Mouse (Mus musculus): ENCODE results near the gene Olfr389. TPM values are rescaled to one million over a fixed set of nuclear protein-coding genes. Genes with fewer than 3 reads are reported as not detected.

Gene Olfr389
- not detected for total RNA-seq (2022)

DNA sequence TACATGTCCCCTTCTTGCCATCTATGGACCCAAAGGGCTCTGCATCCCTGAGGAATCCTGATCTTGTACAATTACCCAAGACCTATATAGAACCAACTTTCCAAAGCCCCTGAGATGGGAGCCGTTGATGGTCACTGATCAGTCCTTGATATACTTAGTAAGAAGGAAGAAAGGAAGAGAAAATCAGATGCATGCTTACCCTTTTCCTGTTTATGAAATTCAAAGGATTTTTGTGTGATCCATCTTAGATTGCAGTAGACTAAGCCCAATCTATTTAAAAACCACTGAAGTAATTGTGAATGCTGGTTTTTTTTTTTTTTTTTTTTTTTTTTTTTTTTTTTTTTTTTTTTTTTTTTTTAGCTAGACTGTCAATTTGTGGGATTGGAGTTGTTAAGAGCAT lies at the start of gene Olfr389:
Olfr389 (minus strand) TSS at position 101 of the 400 bp plus-strand sequence.
- DNase-seq (ENCODE audit: low spot score), result no peak

DNA sequence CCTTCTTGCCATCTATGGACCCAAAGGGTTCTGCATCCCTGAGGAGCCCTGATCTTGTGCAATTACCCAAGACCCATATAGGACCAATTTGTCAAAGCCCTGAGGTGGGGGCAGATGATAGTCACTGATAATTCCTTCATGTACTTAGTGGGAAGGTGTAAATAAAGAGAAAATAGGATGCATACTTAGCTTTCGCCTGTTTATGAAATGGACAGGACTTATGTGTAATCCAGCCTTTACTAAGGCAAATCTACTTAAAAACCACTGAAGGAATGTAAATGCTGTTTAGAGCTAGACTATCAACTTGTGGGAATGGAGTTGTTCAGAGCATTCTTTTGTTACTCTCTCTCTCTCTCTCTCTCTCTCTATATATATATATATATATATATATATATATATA lies 36.4 kb upstream of the Olfr389 start, which contains the start of gene Olfr392:
Olfr392 (minus strand) TSS at position 101 of the 400 bp plus-strand sequence.
- no peak for DNase-seq (ENCODE audit: low spot score)

DNA sequence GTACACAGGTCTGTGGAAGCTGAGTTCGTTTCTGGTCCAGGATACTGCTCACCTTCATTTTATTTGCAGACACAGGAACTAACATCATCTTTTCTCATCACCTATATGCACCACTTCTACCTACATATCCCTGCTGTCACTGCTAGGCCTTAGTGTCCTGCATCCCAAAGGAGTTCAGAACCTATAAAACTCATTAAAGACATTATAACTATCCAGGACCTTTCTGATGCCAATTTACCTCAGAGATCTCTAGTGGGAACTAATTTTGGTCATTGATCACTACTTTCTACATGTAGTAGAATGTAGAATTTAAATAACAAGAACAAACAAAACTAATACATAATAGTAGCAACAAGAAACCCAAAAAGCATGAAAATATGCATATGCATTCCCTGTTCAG lies 22.4 kb upstream of the Olfr389 start, which contains the start of gene Olfr391-ps:
Olfr391-ps (minus strand) TSS at position 101 of the 400 bp plus-strand sequence.
- DNase-seq (ENCODE audit: low spot score), result no peak

DNA sequence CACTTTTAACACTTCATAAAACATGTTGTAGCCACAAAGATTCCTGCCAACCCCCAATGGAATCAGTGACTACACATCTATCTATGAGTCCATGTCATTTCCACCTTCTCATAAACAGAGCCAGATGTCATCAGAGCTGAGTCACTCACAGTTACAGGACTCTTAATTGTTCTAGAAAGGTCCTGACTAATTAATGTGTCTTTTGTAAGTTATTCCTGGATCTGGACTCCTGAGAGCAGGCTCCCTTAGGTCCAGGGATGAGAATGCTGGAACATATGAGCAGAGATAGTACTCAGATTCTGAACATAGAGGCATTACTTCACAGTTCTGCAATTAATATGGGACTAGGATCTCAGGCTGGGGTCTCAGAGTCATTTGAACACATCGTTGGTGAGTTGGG lies 2.2 kb upstream of the Olfr389 start, which contains the start of gene Olfr390:
Olfr390 (plus strand) TSS at position 301 of the 400 bp plus-strand sequence.
- DNase-seq (ENCODE audit: low spot score), result no peak

GRCm38 (mm10) chr11:73759115-73759514 lies 21.4 kb downstream of the Olfr389 start:
- DNase-seq (ENCODE audit: low spot score), result no peak

Other genes with a start within 250 kb of the Olfr389 start
- gene Olfr385, start 187.7 kb downstream of the Olfr389 start, total RNA-seq (2022), result not detected
- not detected for gene Olfr384, start 182.1 kb downstream of the Olfr389 start, total RNA-seq (2022)
- not detected for gene Zfp735, start 91.9 kb downstream of the Olfr389 start, total RNA-seq (2022)
- gene Olfr390, start 2.3 kb upstream of the Olfr389 start, total RNA-seq (2022), result not detected
- gene Olfr391-ps, start 22.3 kb upstream of the Olfr389 start, total RNA-seq (2022), result not detected
- gene Olfr392, start 36.3 kb upstream of the Olfr389 start, total RNA-seq (2022), result not detected
- not detected for gene Olfr393, start 70.7 kb upstream of the Olfr389 start, total RNA-seq (2022)
- gene Olfr394, start 110.1 kb upstream of the Olfr389 start, total RNA-seq (2022), result not detected
- gene Olfr395, start 128.6 kb upstream of the Olfr389 start, total RNA-seq (2022), result not detected
- gene Olfr23, start 156.0 kb upstream of the Olfr389 start, total RNA-seq (2022), result not detected
- gene Olfr397, start 180.1 kb upstream of the Olfr389 start, total RNA-seq (2022), result not detected
- not detected for gene Olfr398, start 209.7 kb upstream of the Olfr389 start, total RNA-seq (2022)

Measured in heart, adult 8-10 months (tissue).